Mouse (Mus musculus) erythroblast, embryonic 14.5 days (primary cell): ENCODE results near the gene Timm8a2. TPM values are rescaled to one million over a fixed set of nuclear protein-coding genes. Genes with fewer than 3 reads are reported as not detected.

Experiments
- H3K27me3 ChIP-seq: 2 replicates; pipeline ENCODE4 v1.6.1; 2012; ENCODE audit warnings: inconsistent platforms; ENCODE audit not compliant: control insufficient read depth
- H3K36me3 ChIP-seq: 2 replicates; pipeline ENCODE4 v1.6.1; 2012; ENCODE audit warnings: mild to moderate bottlenecking, inconsistent platforms; ENCODE audit not compliant: control insufficient read depth
- H3K4me1 ChIP-seq: 2 replicates; pipeline ENCODE4 v1.6.1; 2012; ENCODE audit warnings: inconsistent platforms; ENCODE audit not compliant: control insufficient read depth
- H3K4me3 ChIP-seq: replicated peaks from 2 replicates; pipeline ENCODE3; 2012; ENCODE audit warnings: moderate library complexity, mild to moderate bottlenecking, inconsistent platforms
- H3K9me3 ChIP-seq: 2 replicates; pipeline ENCODE4 v1.6.1; 2012; ENCODE audit warnings: low read length, inconsistent platforms, mixed read lengths; ENCODE audit not compliant: control insufficient read depth
- GATA1 ChIP-seq: IDR thresholded peaks from 2 replicates; pipeline ENCODE4 v1.6.1; 2012; ENCODE audit warnings: low read length, inconsistent platforms, mixed read lengths
- TAL1 ChIP-seq: IDR thresholded peaks from 3 replicates; pipeline ENCODE4 v1.6.1; 2012; ENCODE audit warnings: low read length, inconsistent platforms, mixed read lengths
- polyA plus RNA-seq: library from polyadenylated mRNA; stranded (reverse); fragments of >175 nt; gene quantifications from 2 replicates; pipeline ENCODE4 v1.2.3, GENCODE M21; 2012

Timm8a2 gene
- polyA plus RNA-seq, 1 experiment, result not detected

GRCm38 (mm10) chr14:122077017-122077416 is 42.5 kb downstream of the Timm8a2 start:
- H3K36me3 ChIP-seq, result no peaks in the 10 kb centered on the region
- no peaks in the 10 kb centered on the region for H3K27me3 ChIP-seq
- no peak for TF ChIP-seq GATA1
- no peak for TF ChIP-seq TAL1
- H3K4me3 ChIP-seq, result no peak overlapping the region
- no peaks in the 10 kb centered on the region for H3K9me3 ChIP-seq
- no peaks in the 10 kb centered on the region for H3K4me1 ChIP-seq

- H3K4me3 ChIP-seq, result no peak overlapping the region
- TF ChIP-seq GATA1, result no peak
- TF ChIP-seq TAL1, result no peak
Observed at GRCm38 (mm10) chr14:122079428-122079827, 45.0 kb downstream of the Timm8a2 start.

GRCm38 (mm10) chr14:122079921-122080320 is 45.4 kb downstream of the Timm8a2 start:
- TF ChIP-seq GATA1, result no peak
- TF ChIP-seq TAL1, result no peak
- 0 out of 2 replicates have a peak, but pooled peaks cover under 1% of the 10 kb centered on the region for H3K9me3 ChIP-seq
- no peaks in the 10 kb centered on the region for H3K36me3 ChIP-seq
- H3K27me3 ChIP-seq, result no peaks in the 10 kb centered on the region
- H3K4me3 ChIP-seq, result no peak overlapping the region
- H3K4me1 ChIP-seq, result no peaks in the 10 kb centered on the region

More at GRCm38 (mm10) chr14:122079428-122079827, 45.0 kb downstream of the Timm8a2 start:
- Histone ChIP-seq H3K27me3 (no peaks in the 10 kb centered on the region), H3K36me3 (no peaks in the 10 kb centered on the region), H3K9me3 (no peaks in the 10 kb centered on the region), H3K4me1 (no peaks in the 10 kb centered on the region)

GRCm38 (mm10) chr14:122081308-122081707 is 46.8 kb downstream of the Timm8a2 start:
- Histone ChIP-seq H3K36me3 (no peaks in the 10 kb centered on the region), H3K9me3 (0 out of 2 replicates have a peak, but pooled peaks cover 2% of the 10 kb centered on the region), H3K4me3 (no peak overlapping the region), H3K4me1 (no peaks in the 10 kb centered on the region), H3K27me3 (no peaks in the 10 kb centered on the region)
- TF ChIP-seq TAL1 (no peak), GATA1 (no peak)

- TF ChIP-seq TAL1, result no peak
- TF ChIP-seq GATA1, result no peak
- Histone ChIP-seq H3K4me1 (no peaks in the 10 kb centered on the region), H3K27me3 (no peaks in the 10 kb centered on the region), H3K4me3 (no peak overlapping the region), H3K9me3 (0 out of 2 replicates have a peak, but pooled peaks cover 2% of the 10 kb centered on the region), H3K36me3 (no peaks in the 10 kb centered on the region)
Observed at GRCm38 (mm10) chr14:122083499-122083898, 49.0 kb downstream of the Timm8a2 start.

GRCm38 (mm10) chr14:122087956-122088355 is 53.5 kb downstream of the Timm8a2 start:
- Histone ChIP-seq H3K4me1 (no peaks in the 10 kb centered on the region), H3K27me3 (no peaks in the 10 kb centered on the region), H3K36me3 (no peaks in the 10 kb centered on the region), H3K9me3 (0 out of 2 replicates have a peak, but pooled peaks cover 2% of the 10 kb centered on the region), H3K4me3 (no peak overlapping the region)
- TF ChIP-seq TAL1 (no peak), GATA1 (no peak)

Other genes with a start within 250 kb of the Timm8a2 start
- gene Dock9, start 236.8 kb upstream of the Timm8a2 start, polyA plus RNA-seq, result 0.04 TPM in 1 of 2 replicates, not detected in the other
- gene Ubac2, start 156.1 kb upstream of the Timm8a2 start, polyA plus RNA-seq, result 1.3 TPM in 2 replicates
- gene Gpr18, start 118.9 kb upstream of the Timm8a2 start, polyA plus RNA-seq, result 0.03 TPM in 1 of 2 replicates, not detected in the other
- gene Gpr183, start 69.5 kb upstream of the Timm8a2 start, polyA plus RNA-seq, result 0.02 and 0.03 TPM in 2 replicates
- gene Tm9sf2, start 72.4 kb downstream of the Timm8a2 start, polyA plus RNA-seq, result 1.3 and 2.7 TPM in 2 replicates
- 1.0 and 1.3 TPM in 2 replicates for gene Clybl, start 147.0 kb downstream of the Timm8a2 start, polyA plus RNA-seq